Mouse (Mus musculus): ENCODE data around the gene Id2. TPM values are rescaled to one million over a fixed set of nuclear protein-coding genes. Genes with fewer than 3 reads are reported as not detected.

Id2 gene
- polyA plus RNA-seq, 1 experiment from 2014 or later: 449 TPM

DNA sequence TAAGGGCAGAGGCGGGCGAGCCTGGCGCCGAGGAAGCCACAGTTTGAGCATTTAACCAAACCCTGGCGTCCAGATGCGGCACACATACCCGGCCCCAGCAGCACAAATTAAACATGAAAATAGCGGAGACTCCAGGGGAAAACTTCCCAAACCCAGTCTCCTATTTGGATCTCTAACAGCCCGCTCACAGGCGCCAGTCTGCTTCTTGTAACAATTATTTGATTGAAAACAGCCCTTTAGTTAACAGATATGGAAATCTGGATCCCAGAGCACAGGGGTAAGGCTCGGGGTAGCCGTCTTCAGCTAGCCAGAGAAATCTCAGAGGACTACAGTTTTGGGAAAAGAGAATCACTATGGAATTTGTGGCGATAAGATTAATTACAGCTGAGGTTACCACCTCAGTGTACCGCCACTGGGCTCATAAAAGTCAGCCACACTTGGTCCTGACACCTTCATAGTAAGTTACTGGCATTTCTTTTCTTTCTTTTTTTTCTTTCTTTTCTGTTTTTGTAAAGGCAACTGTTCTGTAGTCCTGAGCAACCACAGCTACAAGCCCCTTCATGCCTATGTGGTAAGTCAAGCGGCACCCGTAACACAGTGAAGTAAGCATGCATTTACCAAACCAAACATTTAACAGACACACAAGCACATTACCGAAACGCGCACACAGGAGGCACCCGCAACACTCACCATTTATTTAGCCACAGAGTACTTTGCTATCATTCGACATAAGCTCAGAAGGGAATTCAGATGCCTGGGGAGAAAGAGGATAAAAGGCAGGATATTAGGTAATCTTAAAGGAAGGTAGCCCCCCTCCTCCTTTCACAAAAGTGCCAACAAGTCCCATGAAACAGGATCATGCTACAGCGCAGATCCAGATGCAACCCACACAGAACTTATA lies 2.1 kb downstream of the Id2 start:
- Histone ChIP-seq H3K4me3 (replicated peaks) (peak overlapping the region; percentile 67), H3K36me3 (no peaks in the 10 kb centered on the region), H3K4me2 (replicated peaks) (peak overlapping the region; percentile 90), H3K9ac (peak overlapping the region; percentile 76), H3K9me3 (no peaks in the 10 kb centered on the region), H3K27me3 (replicated peaks) (no peaks in the 10 kb centered on the region), H3K4me1 (replicated peaks) (peaks cover 19% of the 10 kb centered on the region; the same call in 1 of the 2 replicates), H3K27ac (peak overlapping the region; percentile 73)
- WGBS: under 1% methylated on average over 22 of the region's 22 CpGs
- no peak for ATAC-seq

DNA sequence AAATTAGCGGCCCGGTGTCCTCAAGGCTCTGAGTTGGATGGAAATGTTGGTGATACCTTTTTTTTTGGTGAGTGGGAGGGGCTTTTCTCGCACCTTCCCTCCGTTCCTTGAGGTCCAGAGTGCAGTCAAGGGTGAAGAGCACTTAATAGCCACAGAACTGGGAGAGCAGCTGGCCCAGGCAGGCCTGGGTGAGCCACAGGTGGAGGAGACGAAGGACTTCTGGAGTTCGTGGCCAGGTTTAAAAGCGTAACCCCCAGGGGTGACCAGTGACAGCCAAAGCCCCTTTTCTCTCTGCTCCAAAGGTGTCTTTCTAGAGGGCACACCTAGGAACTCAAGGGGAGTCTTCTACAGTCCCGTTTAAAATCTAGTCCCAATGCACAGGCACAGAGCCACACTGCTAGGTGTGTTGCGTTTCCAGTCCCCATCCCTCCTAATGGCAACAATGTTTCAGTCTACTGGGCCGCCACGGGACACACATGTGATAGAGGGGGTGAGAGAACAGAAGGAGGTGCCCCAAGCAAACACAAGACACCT lies 3.6 kb downstream of the Id2 start:
- Histone ChIP-seq H3K4me2 (replicated peaks) (peak overlapping the region; percentile 69), H3K27me3 (replicated peaks) (no peaks in the 10 kb centered on the region), H3K36me3 (no peaks in the 10 kb centered on the region), H3K27ac (peak overlapping the region; percentile 69), H3K4me1 (replicated peaks) (peaks cover 17% of the 10 kb centered on the region; the same call in 1 of the 2 replicates), H3K9me3 (no peaks in the 10 kb centered on the region), H3K9ac (peak overlapping the region; percentile 51), H3K4me3 (replicated peaks) (peak overlapping the region; percentile 32)
- 17% methylated on average over 11 of the region's 11 CpGs for WGBS
- no peak for ATAC-seq

DNA sequence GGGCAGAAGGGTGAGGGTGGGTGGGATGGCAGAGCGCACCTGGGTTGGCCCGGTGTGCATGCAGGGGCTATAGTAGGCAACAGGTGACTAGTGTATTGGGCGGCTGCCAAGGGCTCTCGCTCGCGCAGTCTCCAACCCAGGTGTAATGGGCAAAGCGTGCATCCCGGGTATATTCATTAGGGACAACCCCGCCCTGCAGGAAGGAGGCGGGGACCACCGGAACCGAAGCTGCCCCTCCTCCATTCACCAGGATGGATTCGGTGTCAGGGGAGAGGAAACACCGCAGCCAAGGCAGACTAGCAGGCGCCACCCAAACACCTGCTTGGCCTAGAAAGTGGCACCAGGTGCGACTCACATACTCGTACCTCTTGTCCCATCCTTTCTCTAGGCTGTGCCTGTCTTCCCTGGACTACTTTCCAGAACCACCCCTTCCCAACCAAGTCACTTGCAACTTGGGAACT lies 4.2 kb downstream of the Id2 start:
- WGBS: 3% methylated on average over 17 of the region's 17 CpGs
- Histone ChIP-seq H3K36me3 (no peaks in the 10 kb centered on the region), H3K27me3 (replicated peaks) (no peaks in the 10 kb centered on the region), H3K4me2 (replicated peaks) (peak overlapping the region; percentile 69), H3K4me1 (replicated peaks) (peaks cover 16% of the 10 kb centered on the region; the same call in 1 of the 2 replicates), H3K9me3 (no peaks in the 10 kb centered on the region), H3K4me3 (replicated peaks) (peak overlapping the region; percentile 32), H3K9ac (peak overlapping the region; percentile 51), H3K27ac (peak overlapping the region; percentile 69)
- peak; percentile 57 for ATAC-seq

DNA sequence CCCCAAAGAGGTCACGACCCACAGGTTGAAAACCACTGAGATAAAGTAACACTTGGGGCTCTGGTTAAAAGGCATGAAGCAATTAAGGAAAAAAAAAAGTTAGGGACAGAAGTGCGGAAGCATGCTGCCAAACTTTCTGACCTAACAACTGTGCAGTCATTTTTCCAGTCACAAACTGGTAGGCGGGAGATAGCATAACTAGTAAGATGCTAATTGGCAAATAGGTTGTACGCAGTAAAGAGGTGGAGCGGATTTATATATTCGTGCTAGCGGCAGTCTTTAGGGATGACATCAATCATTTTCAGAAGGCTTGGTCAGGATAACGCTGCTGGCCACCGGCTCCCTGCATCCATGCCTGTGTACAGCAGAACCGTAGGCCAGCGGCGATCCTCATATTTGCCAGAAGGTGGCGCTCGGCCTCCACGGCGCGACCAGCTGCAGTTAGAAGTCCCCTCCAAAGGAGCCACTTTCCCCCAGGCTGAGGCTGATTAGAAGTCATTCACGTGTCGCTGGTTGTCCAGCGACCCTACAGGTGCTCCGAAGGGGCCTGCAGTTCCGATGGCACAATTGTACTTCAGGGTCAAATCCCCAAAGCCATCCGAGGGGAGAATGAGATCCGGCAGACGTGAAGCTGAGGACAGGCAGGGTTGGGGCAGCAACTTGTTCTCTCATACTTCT lies 4.8 kb downstream of the Id2 start:
- Histone ChIP-seq H3K4me1 (replicated peaks) (peaks cover 13% of the 10 kb centered on the region; the same call in 1 of the 2 replicates), H3K27ac (peak overlapping the region; percentile 69), H3K36me3 (no peaks in the 10 kb centered on the region), H3K4me3 (replicated peaks) (peak overlapping the region; percentile 32), H3K9me3 (no peaks in the 10 kb centered on the region), H3K27me3 (replicated peaks) (no peaks in the 10 kb centered on the region), H3K4me2 (replicated peaks) (peak overlapping the region; percentile 69), H3K9ac (peak overlapping the region; percentile 51)
- ATAC-seq: peak; percentile 55
- 8% methylated on average over 25 of the region's 25 CpGs for WGBS

DNA sequence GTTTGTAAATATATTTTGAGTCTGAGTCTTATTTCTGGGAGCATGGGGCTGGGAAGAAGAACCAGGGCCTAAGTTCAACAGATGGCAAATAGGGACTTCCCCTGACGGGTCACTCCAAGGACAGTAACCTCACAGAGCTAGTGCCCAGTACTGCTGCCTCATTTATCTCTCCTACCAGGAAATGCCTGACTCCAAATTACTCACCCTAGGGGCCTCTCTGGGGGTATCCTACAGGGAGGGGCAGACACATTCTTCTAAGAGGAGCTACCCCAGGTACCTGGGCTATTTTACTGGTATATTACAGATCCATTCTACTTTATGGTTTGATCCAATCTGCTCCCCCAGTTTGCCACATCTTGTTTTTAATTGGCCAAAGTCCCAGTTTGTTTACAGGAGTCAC lies 7.5 kb downstream of the Id2 start:
- Histone ChIP-seq H3K4me2 (replicated peaks) (no peak overlapping the region), H3K4me1 (replicated peaks) (peaks cover 13% of the 10 kb centered on the region; the same call in 1 of the 2 replicates), H3K9me3 (no peaks in the 10 kb centered on the region), H3K27me3 (replicated peaks) (no peaks in the 10 kb centered on the region), H3K4me3 (replicated peaks) (no peak overlapping the region), H3K9ac (no peak overlapping the region), H3K27ac (no peak overlapping the region), H3K36me3 (no peaks in the 10 kb centered on the region)
- ATAC-seq: no peak
- WGBS: 17% methylated on average over 1 of the region's 1 CpGs

DNA sequence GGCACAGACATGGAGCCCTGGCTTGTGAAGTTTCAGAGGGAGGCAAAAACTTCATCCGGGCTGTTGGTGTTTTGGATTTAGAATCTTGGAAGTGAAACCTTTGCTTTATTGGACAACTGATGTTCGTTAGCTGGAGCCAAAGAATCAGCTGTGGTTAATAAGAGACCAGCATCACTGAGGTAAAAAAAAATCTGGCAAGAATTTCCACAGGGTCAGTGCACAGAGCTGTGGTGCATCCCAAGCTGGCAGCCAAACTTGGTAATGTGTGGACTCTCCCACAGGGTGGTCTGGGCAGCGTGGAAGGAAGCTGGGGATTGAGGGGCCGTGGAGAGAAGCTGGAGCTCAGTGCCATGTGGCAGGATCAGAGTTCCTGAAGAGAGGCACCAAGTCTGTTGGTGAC lies 10.0 kb downstream of the Id2 start:
- Histone ChIP-seq H3K27me3 (replicated peaks) (no peaks in the 10 kb centered on the region), H3K9ac (no peak overlapping the region), H3K4me1 (replicated peaks) (no peaks in the 10 kb centered on the region), H3K9me3 (no peaks in the 10 kb centered on the region), H3K27ac (no peak overlapping the region), H3K4me3 (replicated peaks) (no peak overlapping the region), H3K36me3 (no peaks in the 10 kb centered on the region), H3K4me2 (replicated peaks) (no peak overlapping the region)
- 81% methylated on average over 4 of the region's 4 CpGs for WGBS
- no peak for ATAC-seq

DNA sequence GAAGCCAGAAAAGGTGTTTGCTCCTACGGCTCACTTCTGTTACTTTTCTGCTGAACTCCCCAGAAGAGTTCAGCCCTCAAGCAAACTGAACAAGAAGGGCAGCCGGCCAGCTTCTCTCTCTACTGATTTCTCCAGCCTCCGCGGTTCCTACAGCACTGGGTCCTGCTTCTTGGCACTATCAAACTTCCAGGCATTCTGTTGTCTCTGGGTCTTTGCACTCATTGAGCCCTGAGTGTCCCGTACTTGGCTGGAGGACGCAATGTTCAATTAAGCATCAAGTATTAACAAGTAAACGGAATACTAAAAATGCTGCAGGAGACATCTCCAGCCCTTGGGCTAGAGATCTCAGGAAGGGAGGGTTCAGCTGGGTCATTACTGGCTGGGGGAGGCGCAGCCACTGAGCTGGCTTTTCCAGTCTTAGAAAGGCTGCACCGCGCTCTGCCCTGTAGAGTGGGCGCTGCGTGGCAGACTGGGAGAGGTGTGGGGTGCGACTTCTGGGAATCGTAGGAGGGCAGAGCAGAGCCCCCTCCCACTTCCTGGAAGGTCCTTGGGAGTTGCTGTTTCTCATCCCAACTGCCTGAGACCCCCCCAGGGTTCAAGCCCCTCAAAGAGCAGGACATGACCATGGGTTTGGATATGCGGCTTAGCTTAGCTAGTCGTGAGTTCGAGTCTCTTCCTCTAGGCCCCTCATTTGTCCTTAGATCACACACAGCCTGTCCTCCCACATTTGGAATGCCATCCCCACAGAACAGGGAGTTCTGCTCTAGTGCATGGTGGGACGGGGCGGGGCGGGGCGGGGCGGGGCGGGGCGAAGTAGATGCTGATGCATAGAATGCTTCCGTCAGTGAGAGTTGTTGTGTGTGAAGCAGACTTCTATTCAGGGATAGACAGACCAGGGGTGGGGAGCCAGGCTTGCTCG lies 13.4 kb downstream of the Id2 start:
- Histone ChIP-seq H3K4me2 (replicated peaks) (peak overlapping the region; percentile 24), H3K9ac (no peak overlapping the region), H3K36me3 (no peaks in the 10 kb centered on the region), H3K27ac (no peak overlapping the region), H3K9me3 (no peaks in the 10 kb centered on the region), H3K4me1 (replicated peaks) (no peaks in the 10 kb centered on the region), H3K27me3 (replicated peaks) (no peaks in the 10 kb centered on the region), H3K4me3 (replicated peaks) (no peak overlapping the region)
- peak; percentile 63 for ATAC-seq
- WGBS: 42% methylated on average over 26 of the region's 26 CpGs

DNA sequence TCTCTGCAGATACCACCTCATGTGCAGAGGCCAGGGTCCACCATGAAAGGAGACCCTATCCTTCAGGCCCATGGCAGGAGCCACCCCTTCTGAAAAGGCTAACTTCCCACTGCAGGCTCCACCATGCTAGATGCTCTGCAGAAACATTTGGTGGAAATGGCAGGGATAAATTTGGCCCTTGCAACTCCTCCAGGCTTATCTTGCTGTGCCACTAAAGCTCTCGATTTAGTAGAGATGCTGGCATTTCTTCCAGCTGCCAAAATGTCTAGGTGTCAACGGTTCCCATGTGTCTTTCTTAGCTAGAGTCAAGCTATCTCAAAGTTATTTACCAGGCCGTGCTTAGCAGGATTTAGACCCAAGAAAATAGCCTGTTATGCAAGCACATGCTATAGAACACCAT lies 22.6 kb downstream of the Id2 start:
- H3K9ac ChIP-seq: no peak overlapping the region
- H3K27ac ChIP-seq: no peak overlapping the region
- H3K36me3 ChIP-seq: no peaks in the 10 kb centered on the region
- no peak overlapping the region for H3K4me2 ChIP-seq (replicated peaks)
- H3K27me3 ChIP-seq (replicated peaks): no peaks in the 10 kb centered on the region
- ATAC-seq: no peak
- no peaks in the 10 kb centered on the region for H3K4me1 ChIP-seq (replicated peaks)
- H3K9me3 ChIP-seq: no peaks in the 10 kb centered on the region
- H3K4me3 ChIP-seq (replicated peaks): no peak overlapping the region
- 93% methylated on average over 3 of the region's 3 CpGs for WGBS

DNA sequence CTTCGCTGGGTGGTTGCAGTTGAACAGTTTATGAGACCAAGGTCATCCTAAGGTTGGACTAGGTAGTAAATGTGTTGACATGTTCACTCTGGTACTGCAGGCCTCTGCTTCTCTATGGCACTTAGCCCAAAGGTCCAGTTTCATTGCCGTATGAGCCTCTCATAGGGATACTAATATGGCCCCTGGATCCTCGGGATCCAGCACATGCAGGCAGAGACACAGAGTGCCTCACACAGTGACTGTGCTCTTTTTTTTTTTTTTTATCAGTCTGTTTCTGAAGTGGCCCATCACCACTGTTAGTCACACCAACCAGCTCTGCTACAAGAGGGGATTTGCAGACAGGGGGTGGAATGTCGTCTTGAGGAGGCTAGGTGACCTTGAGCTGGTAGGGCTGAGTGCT lies 23.6 kb downstream of the Id2 start:
- no peak for ATAC-seq
- H3K4me3 ChIP-seq (replicated peaks): no peak overlapping the region

DNA sequence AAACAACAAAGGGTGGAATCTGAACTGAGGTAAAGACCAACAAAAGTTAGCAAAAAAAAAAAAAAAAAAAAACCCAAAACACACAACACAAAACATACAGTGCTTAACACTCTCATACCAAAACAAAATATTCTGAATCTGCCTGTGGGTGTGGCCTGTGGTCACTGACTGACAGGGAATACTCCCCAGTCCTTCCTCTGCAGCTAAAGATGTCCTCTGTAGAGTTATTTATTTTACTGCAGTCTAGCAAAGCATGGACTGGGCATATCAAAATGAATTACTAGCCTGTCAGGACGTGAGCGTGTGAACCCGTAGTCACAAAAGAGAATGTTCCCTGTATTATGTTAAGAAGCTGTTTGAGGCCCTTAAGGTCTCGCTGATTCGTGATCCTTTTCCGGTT lies 34.7 kb downstream of the Id2 start:
- Histone ChIP-seq H3K27me3 (replicated peaks) (no peaks in the 10 kb centered on the region), H3K4me1 (replicated peaks) (no peaks in the 10 kb centered on the region), H3K4me3 (replicated peaks) (no peak overlapping the region), H3K9me3 (no peaks in the 10 kb centered on the region), H3K36me3 (peaks cover 2% of the 10 kb centered on the region; the same call in 1 of the 2 replicates), H3K4me2 (replicated peaks) (no peak overlapping the region), H3K9ac (no peak overlapping the region), H3K27ac (no peak overlapping the region)
- no peak for ATAC-seq
- 57% methylated on average over 6 of the region's 6 CpGs for WGBS

More for the DNA sequence above, 23.6 kb downstream of the Id2 start:
- H3K9me3 ChIP-seq: no peaks in the 10 kb centered on the region
- WGBS: 82% methylated on average over 4 of the region's 4 CpGs
- no peak overlapping the region for H3K27ac ChIP-seq
- no peaks in the 10 kb centered on the region for H3K4me1 ChIP-seq (replicated peaks)
- H3K36me3 ChIP-seq: no peaks in the 10 kb centered on the region
- no peaks in the 10 kb centered on the region for H3K27me3 ChIP-seq (replicated peaks)
- H3K9ac ChIP-seq: no peak overlapping the region
- H3K4me2 ChIP-seq (replicated peaks): no peak overlapping the region

DNA sequence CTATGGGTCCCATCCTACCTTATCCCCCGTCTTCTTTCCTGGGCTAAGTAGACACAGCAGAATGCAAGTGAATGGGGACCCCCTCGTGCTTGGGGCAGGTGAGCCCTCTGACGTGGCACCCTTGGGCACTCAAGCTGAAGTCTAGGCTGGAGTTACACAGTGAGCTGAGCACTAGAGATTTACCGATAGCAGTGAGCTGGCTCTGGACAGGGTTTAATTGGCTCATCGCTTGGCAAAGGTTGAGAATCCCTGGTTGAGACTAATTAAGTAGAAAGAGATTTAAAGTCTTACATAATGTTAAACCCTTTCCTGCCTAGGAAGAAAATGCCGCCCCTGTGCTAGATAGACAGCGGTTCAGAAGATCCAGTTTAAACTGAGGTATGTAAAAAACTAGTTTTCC lies 36.0 kb downstream of the Id2 start:
- no peak overlapping the region for H3K4me3 ChIP-seq (replicated peaks)
- no peaks in the 10 kb centered on the region for H3K4me1 ChIP-seq (replicated peaks)
- 94% methylated on average over 7 of the region's 7 CpGs for WGBS
- ATAC-seq: no peak
- no peak overlapping the region for H3K4me2 ChIP-seq (replicated peaks)
- H3K27ac ChIP-seq: no peak overlapping the region
- peaks cover 9% of the 10 kb centered on the region; the same call in 1 of the 2 replicates for H3K36me3 ChIP-seq
- H3K9ac ChIP-seq: no peak overlapping the region
- no peaks in the 10 kb centered on the region for H3K27me3 ChIP-seq (replicated peaks)
- H3K9me3 ChIP-seq: no peaks in the 10 kb centered on the region

Measured in intestine, embryonic 15.5 days (tissue).